Mouse (Mus musculus): ENCODE data around the gene Xk. TPM values are rescaled to one million over a fixed set of nuclear protein-coding genes. Genes with fewer than 3 reads are reported as not detected.
"Not testable (repeated sequence)": the region's sequence is repeated elsewhere in the genome, so short reads cannot be mapped to it uniquely, and the experiment has no call there.

Gene Xk
- total RNA-seq, 2 experiments from 2014 or later: 21.5 to 46.1 TPM

DNA sequence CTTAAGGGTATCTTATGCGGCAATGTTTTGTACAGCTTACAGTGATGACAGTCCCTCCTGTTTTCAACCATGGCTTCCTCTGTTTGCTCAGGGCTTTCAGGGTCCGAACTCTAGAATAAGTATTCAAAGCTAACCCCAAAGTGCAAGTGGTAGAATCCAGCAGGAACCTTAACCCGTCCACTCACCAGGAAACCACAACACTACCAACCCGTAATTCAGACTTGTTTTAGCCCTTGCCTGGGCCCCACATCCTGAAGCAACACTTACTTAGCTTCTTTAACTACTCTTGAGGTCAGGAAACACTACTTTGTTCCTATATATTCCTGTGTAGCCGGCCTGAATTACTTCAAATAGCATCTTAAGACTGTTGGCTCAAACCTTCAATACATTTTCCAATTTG, 30.2 kb downstream of the Xk start:
- ATAC-seq (replicated peaks; ENCODE audit: low FRiP score, low TSS enrichment, poor library complexity, severe bottlenecking): no peak

DNA sequence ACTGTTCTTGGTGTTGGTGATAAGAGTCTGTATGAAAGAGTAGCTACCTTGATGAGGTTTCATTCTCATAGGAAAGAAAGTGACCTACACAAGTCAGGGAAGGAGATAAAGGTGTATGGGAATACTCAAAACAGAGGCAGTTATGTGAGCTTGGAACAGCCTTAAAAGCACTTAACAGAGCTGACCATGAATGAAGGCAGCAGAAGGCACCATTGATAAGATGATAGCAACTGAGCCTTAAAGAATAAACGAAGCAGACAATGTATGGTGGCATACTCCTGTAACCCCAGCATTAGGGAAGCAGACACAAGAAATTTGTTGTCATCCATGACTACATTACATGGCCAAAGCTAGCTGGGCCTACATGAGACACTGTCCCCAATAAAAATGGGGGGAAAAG, 30.9 kb downstream of the Xk start:
- peak; percentile 83 for ATAC-seq (replicated peaks; ENCODE audit: low FRiP score, low TSS enrichment, poor library complexity, severe bottlenecking)

DNA sequence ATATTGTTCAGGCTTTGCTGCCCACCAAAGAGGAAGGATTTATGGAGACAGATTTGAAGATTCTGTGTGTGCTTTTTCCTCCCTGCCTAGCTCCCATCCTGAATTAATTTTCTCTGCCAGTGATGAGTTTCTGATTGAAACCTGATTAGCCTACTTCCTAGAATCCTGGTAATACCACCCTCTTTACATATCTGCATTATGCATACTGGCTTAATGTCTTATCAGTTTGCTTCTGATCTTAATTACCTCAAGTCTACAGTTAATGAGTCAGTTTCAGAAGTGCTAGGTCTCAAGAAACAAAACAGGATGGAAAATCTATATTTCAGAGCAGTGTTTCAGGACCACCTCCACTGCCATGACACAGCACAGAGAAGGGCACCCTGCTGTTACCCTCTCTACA, 43.9 kb downstream of the Xk start:
- peak; percentile 57 for ATAC-seq (replicated peaks; ENCODE audit: low FRiP score, low TSS enrichment, poor library complexity, severe bottlenecking)

- ATAC-seq (replicated peaks; ENCODE audit: low FRiP score, low TSS enrichment, poor library complexity, severe bottlenecking): peak; percentile 47; the same call in 1 of the 2 replicates
Measured at GRCm38 (mm10) chrX:9327954-9328353, 55.4 kb downstream of the Xk start.

- not testable (repeated sequence) for ATAC-seq (replicated peaks; ENCODE audit: low FRiP score, low TSS enrichment, poor library complexity, severe bottlenecking)
Measured at GRCm38 (mm10) chrX:9332366-9332962, 59.9 kb downstream of the Xk start.

- ATAC-seq (replicated peaks; ENCODE audit: low FRiP score, low TSS enrichment, poor library complexity, severe bottlenecking): peak; percentile 90
Measured at GRCm38 (mm10) chrX:9333035-9333434, 60.5 kb downstream of the Xk start.

- ATAC-seq (replicated peaks; ENCODE audit: low FRiP score, low TSS enrichment, poor library complexity, severe bottlenecking): not testable (repeated sequence)
Measured at GRCm38 (mm10) chrX:9334996-9335395, 62.4 kb downstream of the Xk start.

- ATAC-seq (replicated peaks; ENCODE audit: low FRiP score, low TSS enrichment, poor library complexity, severe bottlenecking): not testable (repeated sequence)
Measured at GRCm38 (mm10) chrX:9350327-9350726, 77.8 kb downstream of the Xk start, which contains the start of gene H2al1k. H2al1k (plus strand) TSS chrX:9350627.

Other genes starting within 250 kb of the Xk start
- not detected in 2 replicates for gene Fthl17e, start 239.3 kb upstream of the Xk start, total RNA-seq (2014; fragmentation: Nextera tagmentation)
- gene Fthl17e, start 239.3 kb upstream of the Xk start, total RNA-seq (2017): not detected in 2 replicates
- gene Fthl17f, start 209.7 kb upstream of the Xk start, total RNA-seq (2014; fragmentation: Nextera tagmentation): not detected in 2 replicates
- not detected in 2 replicates for gene Fthl17f, start 209.7 kb upstream of the Xk start, total RNA-seq (2017)
- gene 4930402K13Rik, start 168.2 kb upstream of the Xk start, total RNA-seq (2014; fragmentation: Nextera tagmentation): not detected in 2 replicates
- gene 4930402K13Rik, start 168.2 kb upstream of the Xk start, total RNA-seq (2017): not detected in 2 replicates
- gene Lancl3, start 72.9 kb upstream of the Xk start, total RNA-seq (2014; fragmentation: Nextera tagmentation): 0.07 TPM in 1 of 2 replicates, not detected in the other
- gene Lancl3, start 72.9 kb upstream of the Xk start, total RNA-seq (2017): not detected in 2 replicates
- not detected in 2 replicates for gene Gm14862, start 15.9 kb upstream of the Xk start, total RNA-seq (2014; fragmentation: Nextera tagmentation)
- not detected in 2 replicates for gene Gm14862, start 15.9 kb upstream of the Xk start, total RNA-seq (2017)
- 8.3 and 18.6 TPM in 2 replicates for gene H2al1m, start 11.0 kb downstream of the Xk start, total RNA-seq (2014; fragmentation: Nextera tagmentation)
- gene H2al1m, start 11.0 kb downstream of the Xk start, total RNA-seq (2017): not detected in 2 replicates
- gene H2al1k, start 77.9 kb downstream of the Xk start, total RNA-seq (2014; fragmentation: Nextera tagmentation): not detected in 2 replicates
- 6.0 TPM in 1 of 2 replicates, not detected in the other for gene H2al1k, start 77.9 kb downstream of the Xk start, total RNA-seq (2017)
- 5.0 TPM in 1 of 2 replicates, not detected in the other for gene Cybb, start 215.0 kb downstream of the Xk start, total RNA-seq (2014; fragmentation: Nextera tagmentation)
- gene Cybb, start 215.0 kb downstream of the Xk start, total RNA-seq (2017): 3.7 and 6.4 TPM in 2 replicates